Mouse (Mus musculus) CH12.LX (cell line): Measurements from ENCODE around the gene Gpm6a.

Source experiments
- ETS1 ChIP-seq: conservative IDR thresholded peaks from 2 replicates; pipeline ENCODE4 v1.6.1; 2012; ENCODE audit warnings: low read depth, mild to moderate bottlenecking, inconsistent platforms, low read length, improper control_type of control experiment, moderate library complexity
- MAFK ChIP-seq: IDR thresholded peaks from 2 replicates; pipeline ENCODE4 v1.6.1; 2011; ENCODE audit warnings: low read length, improper control_type of control experiment; ENCODE audit not compliant: insufficient replicate concordance
- POLR2A ChIP-seq: IDR thresholded peaks from 2 replicates; pipeline ENCODE4 v1.6.1; 2011; ENCODE audit warnings: low read depth, mild to moderate bottlenecking, improper control_type of control experiment, low read length

DNA sequence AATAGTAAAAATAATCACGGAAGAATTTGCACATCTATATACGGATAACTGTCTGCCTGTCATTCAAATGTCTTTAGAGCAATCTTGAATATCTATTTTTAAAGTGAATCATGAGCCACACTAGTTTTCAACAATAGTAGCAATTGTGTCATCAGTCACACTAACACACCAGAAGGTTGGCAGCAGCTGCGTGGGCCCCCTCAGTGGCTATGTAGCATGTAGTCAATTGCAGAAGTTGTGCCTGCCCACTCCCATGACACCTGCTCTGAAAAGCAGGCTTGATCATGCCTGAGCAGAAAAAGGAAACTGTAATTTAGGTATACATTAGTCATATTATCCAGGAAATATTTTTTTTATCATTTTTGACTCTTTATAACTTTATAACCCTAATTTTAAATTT lies 93.8 kb downstream of the Gpm6a start:
- TF ChIP-seq ETS1 (no peak), POLR2A (no peak), MAFK (no peak)
